Mouse (Mus musculus) lung, adult 2 months (tissue): ENCODE measurements around the gene Agtpbp1.

Experiments
- CTCF ChIP-seq: fragments of 200-500 bp; IDR thresholded peaks from 2 replicates; pipeline ENCODE4 v1.5.1; 2011; ENCODE audit warnings: mild to moderate bottlenecking, low read length, control low read depth; ENCODE audit not compliant: insufficient read depth
- POLR2A ChIP-seq: fragments of 200-500 bp; IDR thresholded peaks from 2 replicates; pipeline ENCODE4 v1.6.1; 2011; ENCODE audit warnings: low read depth, mild to moderate bottlenecking, control low read depth, low read length, borderline replicate concordance; ENCODE audit errors: extremely low read depth

GRCm38 (mm10) chr13:59557185-59557985, 27.6 kb downstream of the Agtpbp1 start:
- TF ChIP-seq CTCF, result no peak
- TF ChIP-seq POLR2A, result peak; percentile 55; the same call in 1 of the 2 replicates
